Mouse (Mus musculus) lung, postnatal 0 days (tissue): Measurements from ENCODE around the gene Gls2. TPM values are rescaled to one million over a fixed set of nuclear protein-coding genes. Genes with fewer than 3 reads are reported as not detected.
"Not testable (repeated sequence)": the region's sequence is repeated elsewhere in the genome, so short reads cannot be mapped to it uniquely, and the experiment has no call there.

Source experiments
- ATAC-seq: fragments of 200-750 bp; cut with Nextera tagmentation; 2 replicates; pipeline ENCODE4 v1.8.0; 2017; ENCODE audit warnings: moderate library complexity
- DNase-seq: peaks from one replicate; pipeline ENCODE4 v3.0.0-alpha.2; 2016; ENCODE audit warnings: low spot score
- H3K27ac ChIP-seq: fragments of 300-500 bp; sonication (generic); 2 replicates; pipeline ENCODE4 v1.5.1; 2014; ENCODE audit warnings: antibody characterized with exemption, mild to moderate bottlenecking, low read length, mixed read lengths
- H3K27me3 ChIP-seq: fragments of 300-500 bp; sonication (generic); replicated peaks from 2 replicates; pipeline ENCODE4 v1.6.1; 2014; ENCODE audit warnings: low read length, mixed read lengths; ENCODE audit not compliant: insufficient read depth
- H3K36me3 ChIP-seq: fragments of 300-500 bp; sonication (generic); 2 replicates; pipeline ENCODE4 v1.6.1; 2014; ENCODE audit warnings: low read length, mixed read lengths; ENCODE audit not compliant: insufficient read depth
- H3K4me1 ChIP-seq: fragments of 300-500 bp; sonication (generic); 2 replicates; pipeline ENCODE4 v1.6.1; 2014; ENCODE audit warnings: antibody characterized with exemption, low read depth, low read length, mixed read lengths; ENCODE audit not compliant: insufficient read depth
- H3K4me2 ChIP-seq: fragments of 300-500 bp; sonication (generic); replicated peaks from 2 replicates; pipeline ENCODE4 v1.6.1; 2014; ENCODE audit warnings: low read depth, mild to moderate bottlenecking, low read length, moderate library complexity, mixed read lengths
- H3K4me3 ChIP-seq: fragments of 300-500 bp; sonication (generic); 2 replicates; pipeline ENCODE4 v1.5.1; 2014; ENCODE audit warnings: low read depth, low read length
- H3K9ac ChIP-seq: fragments of 300-500 bp; sonication (generic); replicated peaks from 2 replicates; pipeline ENCODE4 v1.6.1; 2014; ENCODE audit warnings: low read depth, mild to moderate bottlenecking
- H3K9me3 ChIP-seq: fragments of 300-500 bp; sonication (generic); 2 replicates; pipeline ENCODE4 v1.6.1; 2016; ENCODE audit warnings: low read length, mixed read lengths
- CTCF ChIP-seq: IDR thresholded peaks from 2 replicates; pipeline ENCODE4 v1.5.1; 2016; ENCODE audit warnings: antibody characterized with exemption, mild to moderate bottlenecking
- EP300 ChIP-seq: IDR thresholded peaks from 2 replicates; pipeline ENCODE4 v1.6.1; 2016; ENCODE audit warnings: antibody characterized with exemption, mild to moderate bottlenecking, control low read depth
- WGBS: fragments of 180-500 bp; shearing (Covaris S2); extraction: QIAGEN DNeasy Blood & Tissue Kit; methylation state at CpG from one replicate; pipeline ENCODE4 v1.1.7; 2014; 5-methylcytosine and 5-hydroxymethylcytosine counted together
- polyA plus RNA-seq: library from polyadenylated mRNA; unstranded; fragments of >200 nt; fragmentation: Nextera tagmentation; extraction: Ambion mirVana; gene quantifications from 2 replicates; pipeline ENCODE4 v1.2.1, GENCODE M21; 2015

Gls2 gene
- polyA plus RNA-seq, 1 experiment from 2014 or later, result 0.82 TPM

DNA sequence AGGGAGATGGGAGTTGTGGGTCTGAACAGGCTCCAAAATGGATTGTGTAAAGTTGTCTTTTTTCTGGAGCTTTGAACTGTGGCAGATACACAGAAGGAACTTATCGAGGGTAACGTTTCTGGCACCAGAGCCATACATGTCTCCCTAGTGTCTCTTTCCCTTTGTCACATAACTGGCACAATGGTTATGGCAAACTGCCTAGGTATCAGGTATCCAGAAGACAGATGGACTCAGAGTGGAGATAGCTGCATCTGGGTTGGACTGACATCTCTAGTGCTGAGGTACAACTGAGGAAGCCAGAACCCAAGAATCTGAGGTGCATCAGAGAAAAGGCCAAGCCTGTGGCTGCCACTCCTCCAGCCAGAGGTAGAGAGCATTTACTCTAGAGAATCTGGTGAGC lies 15.9 kb downstream of the Gls2 start:
- Histone ChIP-seq H3K27me3 (no peaks in the 10 kb centered on the region), H3K4me2 (no peak overlapping the region), H3K9ac (no peak overlapping the region), H3K36me3 (no peaks in the 10 kb centered on the region), H3K9me3 (no peaks in the 10 kb centered on the region), H3K4me1 (peaks cover 4% of the 10 kb centered on the region; the same call in 1 of the 2 replicates), H3K4me3 (no peak overlapping the region), H3K27ac (no peak overlapping the region)
- ATAC-seq (no peak), DNase-seq (no peak)
- WGBS, result 89% methylated on average over 2 of the region's 2 CpGs
- TF ChIP-seq EP300, result no peak
- no peak for TF ChIP-seq CTCF

GRCm38 (mm10) chr10:128210954-128211353 lies 16.7 kb downstream of the Gls2 start:
- 11% methylated on average over 14 of the region's 14 CpGs for WGBS
- Histone ChIP-seq H3K9me3 (no peaks in the 10 kb centered on the region), H3K4me3 (peak overlapping the region; percentile 61), H3K4me1 (peaks cover 4% of the 10 kb centered on the region; the same call in 1 of the 2 replicates), H3K9ac (peak overlapping the region; percentile 32; the same call in 1 of the 2 replicates), H3K4me2 (peak overlapping the region; percentile 75), H3K36me3 (no peaks in the 10 kb centered on the region), H3K27me3 (no peaks in the 10 kb centered on the region), H3K27ac (no peak overlapping the region)
- DNase-seq (no peak), ATAC-seq (peak; percentile 19; the same call in 1 of the 2 replicates)
- TF ChIP-seq EP300, result no peak
- no peak for TF ChIP-seq CTCF

GRCm38 (mm10) chr10:128211390-128212108 lies 17.3 kb downstream of the Gls2 start, which contains the start of gene Spryd4:
TSS of gene Spryd4 (minus strand) at chr10:128211807.
- Histone ChIP-seq H3K27me3 (no peaks in the 10 kb centered on the region), H3K9me3 (no peaks in the 10 kb centered on the region), H3K27ac (no peak within 1 kb of the TSS), H3K4me2 (peak within 1 kb of the TSS; percentile 75), H3K4me3 (peak within 1 kb of the TSS; percentile 61), H3K36me3 (no peaks in the 10 kb centered on the region), H3K9ac (peak within 1 kb of the TSS; percentile 32; the same call in 1 of the 2 replicates), H3K4me1 (peaks cover 4% of the 10 kb centered on the region; the same call in 1 of the 2 replicates)
- under 1% methylated on average over 30 of the region's 30 CpGs for WGBS
- peak; percentile 95 for ATAC-seq
- peak; percentile 49 for TF ChIP-seq CTCF
- TF ChIP-seq EP300, result no peak
- DNase-seq, result peak; percentile 92

DNA sequence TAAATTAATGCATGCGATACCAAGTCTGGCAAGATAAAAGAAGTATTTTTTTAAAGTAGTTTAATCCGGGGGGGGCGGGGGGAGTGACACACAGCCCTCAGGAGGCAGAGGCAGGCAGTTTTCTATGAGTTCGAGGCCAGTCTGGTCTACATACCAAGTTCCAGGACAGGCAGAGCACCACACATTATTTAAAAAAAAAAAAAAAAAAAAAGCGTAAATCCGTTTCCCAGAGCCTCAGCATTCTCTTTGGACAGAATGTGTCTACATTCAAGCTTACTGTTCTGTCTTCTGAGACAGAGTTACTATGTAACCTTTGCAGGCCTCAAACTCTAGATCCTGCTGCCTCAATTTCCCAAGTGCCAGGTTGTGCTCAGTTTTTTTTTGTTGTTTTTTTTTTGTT lies 17.9 kb downstream of the Gls2 start:
- 42% methylated on average over 6 of the region's 6 CpGs for WGBS
- no peaks in the 10 kb centered on the region for H3K9me3 ChIP-seq
- no peaks in the 10 kb centered on the region for H3K36me3 ChIP-seq
- no peak overlapping the region for H3K9ac ChIP-seq
- peak overlapping the region; percentile 75 for H3K4me2 ChIP-seq
- peaks cover 4% of the 10 kb centered on the region; the same call in 1 of the 2 replicates for H3K4me1 ChIP-seq
- ATAC-seq (no peak), DNase-seq (no peak)
- peak overlapping the region; percentile 61 for H3K4me3 ChIP-seq
- H3K27ac ChIP-seq, result no peak overlapping the region
- H3K27me3 ChIP-seq, result no peaks in the 10 kb centered on the region
- TF ChIP-seq CTCF (no peak), EP300 (no peak)

DNA sequence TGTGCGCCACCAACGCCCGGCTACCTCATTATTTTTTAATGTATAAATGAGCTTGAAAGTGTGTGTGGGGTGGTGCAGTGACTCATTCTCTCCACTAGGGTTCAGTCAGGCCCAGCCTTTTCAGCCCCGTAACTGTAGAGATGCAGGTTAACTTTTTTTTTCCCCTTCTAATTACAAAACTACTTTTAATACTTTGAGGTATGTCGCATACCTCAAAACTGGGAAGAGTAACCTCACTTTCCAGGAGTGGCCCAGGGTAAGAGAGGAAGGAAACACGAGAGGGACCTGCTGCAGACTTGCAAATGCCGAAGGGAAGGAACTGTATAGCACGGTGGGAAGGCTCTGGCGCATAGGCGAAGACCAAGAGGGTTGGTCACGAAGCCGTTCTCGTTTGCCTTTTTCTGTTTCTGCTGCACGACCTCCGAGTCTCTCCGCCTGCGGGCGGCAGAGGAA lies 18.6 kb downstream of the Gls2 start:
- Histone ChIP-seq H3K27ac (no peak overlapping the region), H3K4me3 (peak overlapping the region; percentile 36), H3K4me2 (peak overlapping the region; percentile 68), H3K4me1 (peaks cover 4% of the 10 kb centered on the region; the same call in 1 of the 2 replicates), H3K9ac (no peak overlapping the region; the same call in 1 of the 2 replicates), H3K9me3 (no peaks in the 10 kb centered on the region), H3K27me3 (no peaks in the 10 kb centered on the region), H3K36me3 (no peaks in the 10 kb centered on the region)
- TF ChIP-seq EP300 (no peak), CTCF (peak; percentile 82)
- DNase-seq, result peak; percentile 89
- WGBS, result 2% methylated on average over 18 of the region's 18 CpGs
- ATAC-seq, result peak; percentile 61

- not testable (repeated sequence) for H3K4me1 ChIP-seq, H3K36me3 ChIP-seq, DNase-seq, H3K4me3 ChIP-seq, H3K9me3 ChIP-seq, H3K9ac ChIP-seq, ATAC-seq, H3K27me3 ChIP-seq, H3K4me2 ChIP-seq, H3K27ac ChIP-seq
- 84% methylated on average over 4 of the region's 4 CpGs for WGBS
These were observed 19.9 kb downstream of the Gls2 start for GRCm38 (mm10) chr10:128214112-128214511.
